Mouse (Mus musculus): Measurements from ENCODE around the gene Gpbp1l1.

Gene Gpbp1l1

GRCm38 (mm10) chr4:116557306-116558121, at the start of gene Gpbp1l1:
Gpbp1l1 (plus strand) TSS chr4:116557658.
- peak; percentile 95 for DNase-seq (ENCODE audit: low read depth, low spot score)

GRCm38 (mm10) chr4:116531109-116531508, 26.3 kb upstream of the Gpbp1l1 start:
- DNase-seq (ENCODE audit: low read depth, low spot score): no peak

GRCm38 (mm10) chr4:116536351-116536750, 21.1 kb upstream of the Gpbp1l1 start:
- no peak for DNase-seq (ENCODE audit: low read depth, low spot score)

- DNase-seq (ENCODE audit: low read depth, low spot score): no peak
These were observed 19.7 kb upstream of the Gpbp1l1 start for GRCm38 (mm10) chr4:116537737-116538136.

- DNase-seq (ENCODE audit: low read depth, low spot score): no peak
These were observed 7.0 kb upstream of the Gpbp1l1 start for GRCm38 (mm10) chr4:116550432-116550831.

GRCm38 (mm10) chr4:116553035-116553434, 4.4 kb upstream of the Gpbp1l1 start:
- DNase-seq (ENCODE audit: low read depth, low spot score): no peak

- peak; percentile 76 for DNase-seq (ENCODE audit: low read depth, low spot score)
These were observed 1.8 kb upstream of the Gpbp1l1 start, which contains the start of gene Tmem69 for GRCm38 (mm10) chr4:116555413-116556300. Tmem69 (minus strand) TSS chr4:116555936.

GRCm38 (mm10) chr4:116556561-116557305, 725 bp upstream of the Gpbp1l1 start:
- DNase-seq (ENCODE audit: low read depth, low spot score): peak; percentile 86

- no peak for DNase-seq (ENCODE audit: low read depth, low spot score)
These were observed 859 bp downstream of the Gpbp1l1 start for GRCm38 (mm10) chr4:116558151-116558882.

- DNase-seq (ENCODE audit: low read depth, low spot score): no peak
These were observed 38.3 kb downstream of the Gpbp1l1 start for GRCm38 (mm10) chr4:116595793-116596192.

GRCm38 (mm10) chr4:116596379-116596778, 38.9 kb downstream of the Gpbp1l1 start, which contains the start of gene Ccdc17:
Ccdc17 (plus strand) TSS chr4:116596654.
- DNase-seq (ENCODE audit: low read depth, low spot score): no peak

GRCm38 (mm10) chr4:116596978-116597881, 39.8 kb downstream of the Gpbp1l1 start:
- peak; percentile 91 for DNase-seq (ENCODE audit: low read depth, low spot score)

GRCm38 (mm10) chr4:116612621-116613020, 55.2 kb downstream of the Gpbp1l1 start:
- DNase-seq (ENCODE audit: low read depth, low spot score): no peak

GRCm38 (mm10) chr4:116615237-116615636, 57.8 kb downstream of the Gpbp1l1 start:
- no peak for DNase-seq (ENCODE audit: low read depth, low spot score)

GRCm38 (mm10) chr4:116624831-116625230, 67.4 kb downstream of the Gpbp1l1 start:
- no peak for DNase-seq (ENCODE audit: low read depth, low spot score)

- DNase-seq (ENCODE audit: low read depth, low spot score): peak; percentile 94
These were observed 69.3 kb downstream of the Gpbp1l1 start for GRCm38 (mm10) chr4:116626658-116627358.

- peak; percentile 94 for DNase-seq (ENCODE audit: low read depth, low spot score)
These were observed 69.9 kb downstream of the Gpbp1l1 start for GRCm38 (mm10) chr4:116627359-116627716.

- peak; percentile 88 for DNase-seq (ENCODE audit: low read depth, low spot score)
These were observed 70.5 kb downstream of the Gpbp1l1 start, which contains the start of gene Nasp for GRCm38 (mm10) chr4:116627722-116628662. Nasp (minus strand) TSS chr4:116627941.
